Mouse (Mus musculus) lung, adult 2 months (tissue): ENCODE results near the gene Lhb. TPM values are rescaled to one million over a fixed set of nuclear protein-coding genes. Genes with fewer than 3 reads are reported as not detected.
"Not testable (repeated sequence)": the region's sequence is repeated elsewhere in the genome, so short reads cannot be mapped to it uniquely, and the experiment has no call there.

Source experiments
- DNase-seq: peaks from one replicate; pipeline ENCODE4 v3.0.0; 2022
- H3K4me1 ChIP-seq: fragments of 200-500 bp; 2 replicates; pipeline ENCODE4 v1.6.1; 2011; ENCODE audit warnings: low read length; ENCODE audit not compliant: control insufficient read depth, insufficient read depth
- H3K4me3 ChIP-seq: fragments of 200-500 bp; replicated peaks from 2 replicates; pipeline ENCODE3; 2011; ENCODE audit warnings: low read depth, mild to moderate bottlenecking, control low read depth, low read length; ENCODE audit errors: extremely low read depth
- CTCF ChIP-seq: fragments of 200-500 bp; IDR thresholded peaks from 2 replicates; pipeline ENCODE4 v1.5.1; 2011; ENCODE audit warnings: mild to moderate bottlenecking, low read length, control low read depth; ENCODE audit not compliant: insufficient read depth
- POLR2A ChIP-seq: fragments of 200-500 bp; IDR thresholded peaks from 2 replicates; pipeline ENCODE4 v1.6.1; 2011; ENCODE audit warnings: low read depth, mild to moderate bottlenecking, control low read depth, low read length, borderline replicate concordance; ENCODE audit errors: extremely low read depth
- WGBS: fragments of 180-500 bp; shearing (Covaris S2); methylation state at CpG from one replicate; pipeline ENCODE4 v1.1.7; 2018; 5-methylcytosine and 5-hydroxymethylcytosine counted together
- polyA plus RNA-seq: library from polyadenylated mRNA; depleted of rRNA; stranded (reverse); fragments of >200 nt; gene quantifications from 2 replicates; pipeline ENCODE4 v1.2.3, GENCODE M21; 2012

The Lhb gene
- polyA plus RNA-seq, 1 experiment: 26.5 TPM

- TF ChIP-seq POLR2A (no peak), CTCF (no peak)
- DNase-seq: no peak
- Histone ChIP-seq H3K4me3 (no peak overlapping the region), H3K4me1 (peaks cover 14% of the 10 kb centered on the region)
- 87% methylated on average over 4 of the region's 5 CpGs for WGBS
These were observed 40.7 kb downstream of the Lhb start for GRCm38 (mm10) chr7:45461326-45461725.

- TF ChIP-seq POLR2A (no peak), CTCF (no peak)
- Histone ChIP-seq H3K4me1 (peaks cover 14% of the 10 kb centered on the region), H3K4me3 (no peak overlapping the region)
- no peak for DNase-seq
- WGBS: 93% methylated on average over 4 of the region's 4 CpGs
These were observed 41.2 kb downstream of the Lhb start for GRCm38 (mm10) chr7:45461781-45462180.

GRCm38 (mm10) chr7:45462325-45462724, 41.7 kb downstream of the Lhb start:
- H3K4me3 ChIP-seq: no peak overlapping the region
- WGBS: 81% methylated on average over 4 of the region's 4 CpGs
- peaks cover 14% of the 10 kb centered on the region for H3K4me1 ChIP-seq
- no peak for DNase-seq
- TF ChIP-seq POLR2A (no peak), CTCF (no peak)

GRCm38 (mm10) chr7:45462868-45463267, 42.2 kb downstream of the Lhb start:
- not testable (repeated sequence) for DNase-seq, H3K4me3 ChIP-seq
- 74% methylated on average over 4 of the region's 4 CpGs for WGBS
- H3K4me1 ChIP-seq: peaks cover 10% of the 10 kb centered on the region

GRCm38 (mm10) chr7:45463987-45464778, 43.6 kb downstream of the Lhb start:
- no peak for DNase-seq
- peaks cover 10% of the 10 kb centered on the region for H3K4me1 ChIP-seq
- no peak for TF ChIP-seq POLR2A
- TF ChIP-seq CTCF: no peak
- WGBS: 92% methylated on average over 7 of the region's 7 CpGs
- no peak overlapping the region for H3K4me3 ChIP-seq

GRCm38 (mm10) chr7:45465112-45465511, 44.5 kb downstream of the Lhb start:
- DNase-seq: no peak
- H3K4me1 ChIP-seq: peaks cover 10% of the 10 kb centered on the region
- 95% methylated on average over 12 of the region's 12 CpGs for WGBS
- TF ChIP-seq POLR2A: no peak
- TF ChIP-seq CTCF: no peak
- H3K4me3 ChIP-seq: no peak overlapping the region

- peak overlapping the region; percentile 26 for H3K4me3 ChIP-seq
These were observed 44.9 kb downstream of the Lhb start for GRCm38 (mm10) chr7:45465549-45465948.

GRCm38 (mm10) chr7:45466283-45467089, 45.9 kb downstream of the Lhb start, which contains the start of gene Bax:
Gene Bax, minus strand, starts transcription at chr7:45466898.
- WGBS: under 1% methylated on average over 58 of the region's 58 CpGs
- H3K4me1 ChIP-seq: peaks cover 7% of the 10 kb centered on the region
- TF ChIP-seq POLR2A: peak; percentile 78; the same call in 1 of the 2 replicates
- no peak for TF ChIP-seq CTCF
- H3K4me3 ChIP-seq: peak within 1 kb of the TSS; percentile 78
- DNase-seq: peak; percentile 90

More at GRCm38 (mm10) chr7:45465549-45465948, 44.9 kb downstream of the Lhb start:
- WGBS: 73% methylated on average over 9 of the region's 9 CpGs
- TF ChIP-seq CTCF (no peak), POLR2A (no peak)
- no peak for DNase-seq
- H3K4me1 ChIP-seq: peaks cover 7% of the 10 kb centered on the region

GRCm38 (mm10) chr7:45467090-45467670, 46.6 kb downstream of the Lhb start:
- DNase-seq: peak; percentile 56
- peaks cover 7% of the 10 kb centered on the region for H3K4me1 ChIP-seq
- WGBS: 32% methylated on average over 7 of the region's 7 CpGs
- TF ChIP-seq CTCF (no peak), POLR2A (no peak)
- H3K4me3 ChIP-seq: peak overlapping the region; percentile 61
